Mouse (Mus musculus): Measurements from ENCODE around the gene Tpst1. TPM values are rescaled to one million over a fixed set of nuclear protein-coding genes. Genes with fewer than 3 reads are reported as not detected.

Tpst1 gene
- polyA plus RNA-seq, 1 experiment, result 2.3 TPM

GRCm38 (mm10) chr5:130184193-130184856 is 111.2 kb downstream of the Tpst1 start:
- peaks cover 71% of the 10 kb centered on the region for H3K36me3 ChIP-seq (ENCODE audit: control insufficient read depth)
- no peak overlapping the region for H3K4me3 ChIP-seq (replicated peaks)
- H3K9me3 ChIP-seq (ENCODE audit: control insufficient read depth, low read length), result no peaks in the 10 kb centered on the region
- TF ChIP-seq GATA1 (IDR thresholded peaks at IDR 0.05; ENCODE audit: low read length), result no peak
- no peak for TF ChIP-seq TAL1 (IDR thresholded peaks at IDR 0.05; ENCODE audit: low read length)
- H3K27me3 ChIP-seq (ENCODE audit: control insufficient read depth), result no peaks in the 10 kb centered on the region
- peaks cover 66% of the 10 kb centered on the region for H3K4me1 ChIP-seq (ENCODE audit: control insufficient read depth)

GRCm38 (mm10) chr5:130185312-130185711 is 112.2 kb downstream of the Tpst1 start:
- Histone ChIP-seq H3K27me3 (ENCODE audit: control insufficient read depth) (no peaks in the 10 kb centered on the region), H3K9me3 (ENCODE audit: control insufficient read depth, low read length) (no peaks in the 10 kb centered on the region), H3K36me3 (ENCODE audit: control insufficient read depth) (peaks cover 78% of the 10 kb centered on the region), H3K4me1 (ENCODE audit: control insufficient read depth) (peaks cover 58% of the 10 kb centered on the region), H3K4me3 (replicated peaks) (no peak overlapping the region)
- TF ChIP-seq TAL1 (IDR thresholded peaks at IDR 0.05; ENCODE audit: low read length) (no peak), GATA1 (IDR thresholded peaks at IDR 0.05; ENCODE audit: low read length) (no peak)

Other genes starting within 250 kb of the Tpst1 start
- gene Sumf2, start 226.3 kb upstream of the Tpst1 start, polyA plus RNA-seq (2012), result 0.97 and 1.0 TPM in 2 replicates
- gene Chchd2, start 185.9 kb upstream of the Tpst1 start, polyA plus RNA-seq (2012), result 80.6 and 90.6 TPM in 2 replicates
- 0.04 TPM in 1 of 2 replicates, not detected in the other for gene Zbed5, start 177.6 kb upstream of the Tpst1 start, polyA plus RNA-seq (2012)
- not detected in 2 replicates for gene Phkg1, start 174.8 kb upstream of the Tpst1 start, polyA plus RNA-seq (2012)
- gene Nupr1l, start 164.8 kb upstream of the Tpst1 start, polyA plus RNA-seq (2012), result not detected in 2 replicates
- gene Vkorc1l1, start 131.4 kb upstream of the Tpst1 start, polyA plus RNA-seq (2012), result 0.92 and 1.9 TPM in 2 replicates
- gene Gusb, start 70.3 kb upstream of the Tpst1 start, polyA plus RNA-seq (2012), result 0.28 and 0.51 TPM in 2 replicates
- gene Asl, start 44.1 kb upstream of the Tpst1 start, polyA plus RNA-seq (2012), result 1.0 and 2.1 TPM in 2 replicates
- 1.1 and 2.1 TPM in 2 replicates for gene Crcp, start 44.0 kb upstream of the Tpst1 start, polyA plus RNA-seq (2012)
- 1.4 and 2.1 TPM in 2 replicates for gene Kctd7, start 71.5 kb downstream of the Tpst1 start, polyA plus RNA-seq (2012)
- gene Rabgef1, start 98.5 kb downstream of the Tpst1 start, polyA plus RNA-seq (2012), result 4.2 and 4.7 TPM in 2 replicates
- gene Tmem248, start 143.8 kb downstream of the Tpst1 start, polyA plus RNA-seq (2012), result 6.8 and 7.8 TPM in 2 replicates
- 3.2 and 4.0 TPM in 2 replicates for gene Sbds, start 182.2 kb downstream of the Tpst1 start, polyA plus RNA-seq (2012)
- 0.36 and 0.39 TPM in 2 replicates for gene Tyw1, start 182.3 kb downstream of the Tpst1 start, polyA plus RNA-seq (2012)

Data from erythroblast, embryonic 14.5 days (primary cell).